Mouse (Mus musculus): ENCODE data around the gene Nynrin. TPM values are rescaled to one million over a fixed set of nuclear protein-coding genes. Genes with fewer than 3 reads are reported as not detected.
A peak's percentile ranks its signal among the peaks of the same experiment; 100 is the strongest.

Nynrin gene
- polyA plus RNA-seq (2015; fragmentation: Nextera tagmentation; extraction: Ambion mirVana) = 10.5 and 10.7 TPM in 2 replicates

DNA sequence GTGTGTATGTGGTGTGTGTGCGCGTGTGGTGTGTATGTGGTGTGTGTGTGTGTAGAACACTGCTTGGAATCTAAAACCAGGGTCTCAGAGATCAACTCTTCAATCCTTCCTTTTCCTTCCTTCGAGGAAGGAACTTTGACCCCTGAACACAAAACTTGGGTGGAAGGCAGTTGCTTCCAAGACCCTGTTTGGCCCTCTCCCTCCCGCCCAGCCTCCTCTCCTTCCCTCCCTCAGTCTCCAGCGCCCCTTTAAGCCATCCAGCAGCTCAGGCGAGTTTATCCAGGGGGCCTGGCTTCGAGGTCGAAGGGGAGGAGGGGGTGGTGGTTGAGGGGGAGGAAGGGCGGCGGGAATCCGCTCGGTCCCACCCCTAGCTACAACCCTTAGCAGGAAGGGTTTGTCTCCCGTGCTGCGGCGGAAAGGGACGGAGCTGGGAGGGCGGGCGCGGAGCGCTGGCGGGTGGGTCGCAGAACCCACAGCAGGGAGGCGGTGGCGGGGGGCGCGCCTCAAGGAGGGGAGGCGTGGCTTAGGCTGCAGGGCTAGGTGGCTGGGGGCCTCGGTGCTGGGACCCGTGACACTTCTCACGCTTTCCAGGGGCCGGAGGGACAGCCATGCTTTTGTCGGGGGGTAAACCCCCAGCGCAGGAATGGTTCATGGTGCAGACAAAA lies at the start of gene Nynrin:
Gene Nynrin, plus strand, starts transcription at position 390 of the 665 bp plus-strand sequence.
- H3K27me3 ChIP-seq = no peaks in the 10 kb centered on the region
- no peaks in the 10 kb centered on the region for H3K36me3 ChIP-seq
- peak within 1 kb of the TSS; percentile 76 for H3K9ac ChIP-seq (replicated peaks)
- H3K9me3 ChIP-seq = no peaks in the 10 kb centered on the region
- H3K4me3 ChIP-seq = peak within 1 kb of the TSS; percentile 71
- H3K4me2 ChIP-seq (replicated peaks) = peak within 1 kb of the TSS; percentile 71
- H3K27ac ChIP-seq (replicated peaks) = peak within 1 kb of the TSS; percentile 85
- H3K4me1 ChIP-seq = peaks cover 44% of the 10 kb centered on the region
- ATAC-seq (replicated peaks) = peak; percentile 82
- under 1% methylated on average over 31 of the region's 33 CpGs for WGBS

DNA sequence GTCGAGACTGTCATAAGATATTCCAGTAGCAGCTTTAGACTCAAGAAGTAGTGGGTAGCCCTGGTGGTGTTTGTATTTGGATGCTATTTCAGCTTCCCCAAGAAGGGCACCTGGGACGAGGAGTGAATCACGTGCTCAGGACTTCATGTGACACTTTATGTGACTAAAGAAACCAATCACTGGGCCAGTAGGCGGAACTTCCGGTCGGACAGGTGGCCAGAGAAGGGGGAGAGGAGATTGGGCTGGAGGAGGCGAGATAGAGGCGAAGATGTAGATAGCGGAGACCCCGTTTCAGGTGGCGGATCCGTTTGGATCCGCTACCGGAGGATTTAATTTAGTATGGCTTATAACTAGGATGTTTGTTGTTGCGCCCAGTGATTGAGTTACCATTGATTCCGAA lies 38.9 kb upstream of the Nynrin start:
- peak overlapping the region; percentile 17 for H3K9ac ChIP-seq (replicated peaks)
- no peaks in the 10 kb centered on the region for H3K27me3 ChIP-seq
- H3K27ac ChIP-seq (replicated peaks) = no peak overlapping the region
- H3K36me3 ChIP-seq = no peaks in the 10 kb centered on the region
- H3K9me3 ChIP-seq = no peaks in the 10 kb centered on the region
- H3K4me2 ChIP-seq (replicated peaks) = peak overlapping the region; percentile 52
- H3K4me1 ChIP-seq = 0 out of 2 replicates have a peak, but pooled peaks cover 4% of the 10 kb centered on the region
- 21% methylated on average over 16 of the region's 16 CpGs for WGBS
- H3K4me3 ChIP-seq = peak overlapping the region; percentile 40
- peak; percentile 82 for ATAC-seq (replicated peaks)

DNA sequence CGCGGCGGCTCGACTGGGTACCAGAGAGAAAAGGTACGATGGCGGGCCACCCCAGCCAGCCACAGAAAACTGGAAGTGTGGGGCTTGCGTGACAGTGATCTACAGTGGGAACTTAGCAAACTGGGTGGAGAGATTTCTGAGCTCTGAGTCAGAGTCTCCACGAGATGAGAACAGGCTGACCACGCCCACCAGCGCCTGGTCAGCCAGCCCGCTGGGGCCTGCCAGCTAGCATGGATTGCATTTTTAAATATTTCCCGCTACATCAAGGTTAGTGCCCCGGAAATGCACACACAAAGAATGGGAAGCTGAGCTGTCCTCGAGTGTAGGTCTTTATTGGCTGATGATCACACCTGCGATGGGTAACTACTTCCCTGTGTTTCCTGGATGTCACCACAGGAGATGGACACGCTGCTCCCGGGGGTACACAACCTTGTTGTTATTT lies 38.5 kb upstream of the Nynrin start:
- Histone ChIP-seq H3K4me2 (replicated peaks) (peak overlapping the region; percentile 52), H3K27me3 (no peaks in the 10 kb centered on the region), H3K4me1 (0 out of 2 replicates have a peak, but pooled peaks cover 4% of the 10 kb centered on the region), H3K27ac (replicated peaks) (no peak overlapping the region), H3K36me3 (no peaks in the 10 kb centered on the region), H3K9me3 (no peaks in the 10 kb centered on the region), H3K4me3 (peak overlapping the region; percentile 40), H3K9ac (replicated peaks) (peak overlapping the region; percentile 17)
- peak; percentile 70 for ATAC-seq (replicated peaks)
- 31% methylated on average over 17 of the region's 17 CpGs for WGBS

DNA sequence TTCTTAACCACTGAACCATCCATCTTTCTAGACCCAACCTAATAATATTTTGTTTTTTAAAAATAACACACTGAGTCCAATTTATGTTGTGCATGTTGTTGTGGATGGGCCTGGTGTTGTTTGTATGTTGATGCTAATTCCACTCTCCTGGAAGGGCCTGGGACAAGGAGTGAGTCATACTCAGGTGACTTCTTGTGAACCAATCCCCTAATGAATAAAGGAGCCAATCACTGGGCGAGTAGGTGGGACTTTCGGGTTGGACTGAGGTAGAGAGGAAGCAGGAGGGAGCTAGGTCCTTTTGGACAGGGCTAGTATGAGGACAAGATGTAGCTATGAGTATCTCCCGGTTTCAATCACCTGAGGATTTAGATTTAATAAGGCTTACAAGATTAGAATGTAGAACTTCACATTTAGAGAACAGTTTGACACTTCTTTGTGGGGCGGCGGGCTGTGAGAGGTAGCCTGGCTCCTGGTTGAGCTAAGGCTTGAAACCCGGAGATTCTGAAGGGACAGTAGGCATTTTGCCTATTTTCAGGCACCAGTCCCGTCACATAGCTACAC lies 33.9 kb upstream of the Nynrin start:
- 82% methylated on average over 7 of the region's 7 CpGs for WGBS
- no peak overlapping the region for H3K4me2 ChIP-seq (replicated peaks)
- H3K9ac ChIP-seq (replicated peaks) = no peak overlapping the region
- peaks cover 29% of the 10 kb centered on the region for H3K4me1 ChIP-seq
- no peaks in the 10 kb centered on the region for H3K9me3 ChIP-seq
- H3K36me3 ChIP-seq = no peaks in the 10 kb centered on the region
- H3K27me3 ChIP-seq = no peaks in the 10 kb centered on the region
- ATAC-seq (replicated peaks) = no peak
- H3K4me3 ChIP-seq = no peak overlapping the region
- no peak overlapping the region for H3K27ac ChIP-seq (replicated peaks)

DNA sequence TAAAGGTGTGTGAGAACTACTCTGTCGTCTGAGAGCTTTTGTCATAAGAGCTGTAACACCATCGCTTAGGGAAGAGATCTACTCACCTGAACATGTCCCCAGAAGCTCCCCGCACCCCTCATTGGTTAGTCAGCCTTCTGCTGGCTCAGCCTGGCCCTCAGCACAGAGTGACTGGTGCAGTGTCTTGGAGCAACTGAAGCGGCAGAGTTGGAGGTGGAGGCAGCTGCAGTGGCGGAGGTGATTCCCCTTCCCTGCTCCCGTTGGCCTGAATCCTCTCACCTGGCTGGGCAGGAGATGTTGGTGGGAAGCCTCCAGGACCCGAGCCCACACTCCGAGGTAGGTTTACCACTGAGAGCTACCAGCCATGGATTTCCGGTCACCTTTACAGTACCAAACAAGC lies 33.2 kb upstream of the Nynrin start:
- no peak for ATAC-seq (replicated peaks)
- no peaks in the 10 kb centered on the region for H3K27me3 ChIP-seq
- no peaks in the 10 kb centered on the region for H3K36me3 ChIP-seq
- no peaks in the 10 kb centered on the region for H3K9me3 ChIP-seq
- peaks cover 32% of the 10 kb centered on the region for H3K4me1 ChIP-seq
- H3K9ac ChIP-seq (replicated peaks) = no peak overlapping the region
- no peak overlapping the region for H3K4me3 ChIP-seq
- no peak overlapping the region for H3K27ac ChIP-seq (replicated peaks)
- WGBS = 91% methylated on average over 9 of the region's 9 CpGs
- H3K4me2 ChIP-seq (replicated peaks) = no peak overlapping the region

DNA sequence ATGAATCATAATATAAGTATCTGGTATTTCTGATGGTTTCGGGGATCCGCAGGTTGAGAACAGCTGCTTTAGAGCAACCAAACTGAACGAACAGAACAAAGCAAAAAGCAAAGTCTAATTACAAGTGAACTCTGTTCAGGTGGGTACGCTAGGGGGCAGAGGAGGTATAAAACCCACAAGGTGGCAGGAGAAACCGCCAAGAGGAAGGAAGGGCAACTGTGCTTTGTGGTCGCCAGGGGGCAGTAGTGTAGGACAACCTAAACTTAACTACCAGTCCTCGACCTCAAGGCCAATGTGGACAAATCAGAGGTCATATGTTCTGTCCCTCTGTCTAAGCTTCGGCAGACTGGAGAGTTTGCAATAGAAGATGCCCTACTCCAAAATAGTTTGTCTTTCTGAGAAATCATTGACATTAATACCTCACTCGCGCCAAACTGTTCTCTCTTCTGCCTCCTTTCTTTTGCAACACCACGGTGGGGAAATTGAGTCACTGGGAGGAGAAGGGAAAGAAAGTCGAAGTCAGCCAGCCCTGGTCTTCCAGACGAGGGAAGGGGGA lies 31.3 kb upstream of the Nynrin start:
- peaks cover 4% of the 10 kb centered on the region; the same call in 1 of the 2 replicates for H3K27me3 ChIP-seq
- H3K9me3 ChIP-seq = no peaks in the 10 kb centered on the region
- H3K4me1 ChIP-seq = peaks cover 45% of the 10 kb centered on the region
- no peaks in the 10 kb centered on the region for H3K36me3 ChIP-seq
- ATAC-seq (replicated peaks) = no peak
- peak overlapping the region; percentile 87 for H3K27ac ChIP-seq (replicated peaks)
- H3K4me2 ChIP-seq (replicated peaks) = peak overlapping the region; percentile 92
- 3% methylated on average over 13 of the region's 13 CpGs for WGBS
- H3K4me3 ChIP-seq = peak overlapping the region; percentile 59
- peak overlapping the region; percentile 65 for H3K9ac ChIP-seq (replicated peaks)

DNA sequence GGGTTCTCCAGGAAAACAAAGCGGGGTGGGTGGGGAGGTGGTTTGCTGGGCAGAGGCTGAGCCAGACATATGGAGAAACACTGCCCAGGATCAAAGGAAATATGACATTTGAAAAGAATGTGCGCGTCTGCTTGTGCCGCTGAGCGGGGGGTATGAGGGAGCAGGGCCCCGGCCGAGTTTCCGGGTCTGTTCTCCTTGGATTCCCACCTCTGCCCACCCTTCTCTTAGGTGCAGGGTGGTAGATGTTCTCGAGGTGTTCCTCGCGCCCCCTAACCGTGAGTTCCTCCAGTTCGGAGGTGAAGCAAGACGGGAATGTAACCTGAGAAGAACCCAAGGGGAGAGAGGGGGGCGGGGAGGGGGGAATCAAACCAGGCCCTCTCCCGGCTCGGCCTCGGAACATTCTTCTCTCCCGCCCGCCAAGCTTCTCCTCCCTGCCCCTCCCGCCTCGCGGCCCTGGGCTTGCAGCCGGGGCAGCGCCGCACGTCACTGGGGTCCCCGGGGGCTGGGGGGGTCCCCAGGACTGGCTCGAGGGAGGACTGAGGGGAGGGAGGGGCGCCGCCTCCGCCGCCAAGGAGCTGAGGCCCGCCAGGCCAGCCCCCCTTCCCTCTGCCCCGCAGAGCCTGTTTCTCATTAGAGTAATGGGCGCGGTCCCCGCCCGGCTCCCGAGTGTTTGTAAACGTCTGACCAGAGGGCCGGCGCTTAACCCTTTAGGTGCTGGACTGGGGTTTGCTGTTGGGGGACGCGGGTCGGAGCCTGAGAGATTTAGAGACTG lies 30.6 kb upstream of the Nynrin start, which contains the start of gene Nfatc4:
Gene Nfatc4, plus strand, starts transcription at position 154 of the 772 bp plus-strand sequence.
- peak; percentile 80 for ATAC-seq (replicated peaks)
- Histone ChIP-seq H3K9ac (replicated peaks) (peak within 1 kb of the TSS; percentile 65), H3K27ac (replicated peaks) (peak within 1 kb of the TSS; percentile 87), H3K4me3 (peak within 1 kb of the TSS; percentile 59), H3K4me2 (replicated peaks) (peak within 1 kb of the TSS; percentile 92), H3K4me1 (peaks cover 45% of the 10 kb centered on the region), H3K9me3 (no peaks in the 10 kb centered on the region), H3K27me3 (peaks cover 4% of the 10 kb centered on the region; the same call in 1 of the 2 replicates), H3K36me3 (no peaks in the 10 kb centered on the region)
- whole genome bisulfite sequencing = 0% methylated on average over 34 of the region's 46 CpGs

DNA sequence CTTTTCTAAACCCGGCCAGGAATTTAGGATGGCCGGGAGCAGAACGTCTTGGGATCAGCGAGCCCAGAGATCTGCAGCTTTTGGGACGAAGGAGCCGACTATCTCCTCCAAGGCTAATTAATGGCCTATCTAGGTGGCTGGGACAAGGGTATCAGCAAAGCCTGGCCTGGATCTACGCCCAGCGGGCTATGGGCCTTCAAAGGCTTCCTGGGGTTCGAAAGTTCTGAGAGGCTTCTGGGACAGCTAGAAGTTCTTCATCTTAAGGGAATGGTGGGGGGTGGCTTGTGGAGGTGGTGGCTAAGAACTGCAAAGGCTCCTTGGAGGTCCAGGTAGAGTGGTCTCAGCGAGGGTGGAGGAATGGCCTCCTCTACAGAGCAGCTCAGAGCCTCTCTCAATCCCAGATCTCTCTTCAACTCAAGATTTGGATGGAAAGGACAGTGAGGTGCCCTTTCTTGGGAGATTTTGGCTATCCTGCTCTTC lies 29.8 kb upstream of the Nynrin start:
- H3K4me2 ChIP-seq (replicated peaks) = peak overlapping the region; percentile 92
- under 1% methylated on average over 10 of the region's 10 CpGs for WGBS
- peaks cover 45% of the 10 kb centered on the region for H3K4me1 ChIP-seq
- H3K36me3 ChIP-seq = no peaks in the 10 kb centered on the region
- peak overlapping the region; percentile 65; the same call in 1 of the 2 replicates for H3K9ac ChIP-seq (replicated peaks)
- no peaks in the 10 kb centered on the region for H3K9me3 ChIP-seq
- ATAC-seq (replicated peaks) = no peak
- H3K27me3 ChIP-seq = peaks cover 4% of the 10 kb centered on the region; the same call in 1 of the 2 replicates
- peak overlapping the region; percentile 87 for H3K27ac ChIP-seq (replicated peaks)
- peak overlapping the region; percentile 59 for H3K4me3 ChIP-seq

DNA sequence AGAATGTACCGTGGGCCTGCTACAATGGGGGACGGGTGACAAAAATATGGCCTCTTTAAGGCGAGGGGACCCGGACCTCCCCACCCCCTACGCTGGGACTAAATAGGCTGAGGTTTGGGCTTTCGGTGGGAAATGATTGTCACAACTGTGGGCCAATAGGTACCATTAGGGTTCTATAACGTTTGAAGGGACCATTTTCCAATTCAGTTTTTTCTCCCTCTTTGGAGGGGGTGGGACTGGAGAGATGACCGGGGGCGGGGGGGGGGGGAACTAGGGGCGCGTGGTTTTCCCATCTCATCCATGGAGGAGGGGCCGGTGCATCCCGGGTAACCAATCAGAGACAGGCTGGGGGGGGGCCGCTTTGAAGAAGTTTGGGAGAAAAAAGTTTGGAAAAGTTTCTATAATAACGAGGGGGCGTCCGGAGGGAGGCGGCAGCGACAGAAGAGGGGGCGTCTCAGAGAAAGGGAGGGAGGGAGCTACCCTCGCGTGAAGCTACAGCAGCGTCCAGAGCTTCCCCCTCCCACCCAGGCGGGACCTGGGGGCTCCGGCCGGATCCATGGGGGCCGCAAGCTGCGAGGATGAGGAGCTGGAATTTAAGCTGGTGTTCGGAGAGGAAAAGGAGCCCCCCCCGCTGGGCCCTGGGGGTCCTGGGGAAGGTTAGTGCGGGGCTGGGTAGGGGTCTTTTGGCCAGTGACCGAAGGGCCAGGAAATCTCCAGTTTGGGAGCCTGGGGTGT lies 29.2 kb upstream of the Nynrin start:
- H3K4me2 ChIP-seq (replicated peaks) = peak overlapping the region; percentile 92
- H3K4me3 ChIP-seq = peak overlapping the region; percentile 59
- no peaks in the 10 kb centered on the region for H3K9me3 ChIP-seq
- WGBS = under 1% methylated on average over 30 of the region's 32 CpGs
- peak overlapping the region; percentile 51 for H3K9ac ChIP-seq (replicated peaks)
- H3K36me3 ChIP-seq = no peaks in the 10 kb centered on the region
- H3K4me1 ChIP-seq = peaks cover 45% of the 10 kb centered on the region
- ATAC-seq (replicated peaks) = no peak
- peak overlapping the region; percentile 87 for H3K27ac ChIP-seq (replicated peaks)
- peaks cover 4% of the 10 kb centered on the region; the same call in 1 of the 2 replicates for H3K27me3 ChIP-seq

DNA sequence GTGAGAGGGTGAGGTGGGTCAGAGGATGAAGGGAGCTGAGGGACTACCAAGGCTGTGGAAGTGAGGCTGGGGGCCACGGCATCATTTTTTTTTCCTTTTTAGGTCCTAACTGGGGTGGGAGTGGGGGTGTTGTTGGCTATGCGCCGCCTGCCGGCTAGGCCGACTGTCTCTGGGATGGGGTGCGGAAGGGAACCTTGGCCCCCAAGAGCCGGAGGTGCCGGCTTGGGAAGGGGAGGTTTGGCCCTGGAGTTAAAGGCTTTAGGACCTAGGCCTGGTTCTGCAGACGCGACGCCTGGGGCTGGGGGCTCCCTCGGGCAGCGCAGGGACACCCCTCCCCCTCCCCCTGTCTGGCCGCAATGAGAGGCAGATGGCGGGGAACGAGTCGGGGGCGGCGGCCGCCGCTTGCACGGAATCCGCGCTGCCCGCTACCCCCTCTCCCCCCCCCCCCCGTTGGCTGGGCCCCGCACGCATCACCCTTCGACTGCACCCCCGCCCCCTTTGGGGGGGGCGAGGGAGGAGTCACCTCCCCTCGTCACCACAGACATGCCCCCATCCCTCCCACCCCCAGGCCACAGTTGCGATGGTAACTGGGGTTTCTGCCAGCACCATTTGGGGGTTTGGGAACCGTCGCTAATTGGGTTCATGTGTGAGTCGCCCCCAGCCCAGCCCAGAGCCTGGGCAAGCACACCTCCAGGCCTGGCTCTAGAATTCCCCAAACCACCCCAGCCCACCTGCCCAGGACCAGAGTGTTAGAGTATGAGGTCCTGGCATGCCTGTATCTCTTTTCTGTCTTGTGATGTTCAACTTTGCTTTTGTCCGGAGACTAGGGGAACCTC lies 28.4 kb upstream of the Nynrin start:
- peaks cover 4% of the 10 kb centered on the region; the same call in 1 of the 2 replicates for H3K27me3 ChIP-seq
- H3K36me3 ChIP-seq = no peaks in the 10 kb centered on the region
- WGBS = under 1% methylated on average over 17 of the region's 37 CpGs
- peak overlapping the region; percentile 51 for H3K9ac ChIP-seq (replicated peaks)
- H3K4me2 ChIP-seq (replicated peaks) = peak overlapping the region; percentile 92
- H3K4me1 ChIP-seq = peaks cover 45% of the 10 kb centered on the region
- no peaks in the 10 kb centered on the region for H3K9me3 ChIP-seq
- ATAC-seq (replicated peaks) = peak; percentile 40
- H3K4me3 ChIP-seq = peak overlapping the region; percentile 59
- peak overlapping the region; percentile 80 for H3K27ac ChIP-seq (replicated peaks)

Data from forebrain, embryonic 15.5 days (tissue).